Mouse (Mus musculus): ENCODE data around the gene Trappc6a.

Gene Trappc6a

GRCm38 (mm10) chr7:19508150-19508923 is at the start of gene Trappc6a, which contains the start of gene Bloc1s3:
TSS of gene Trappc6a (plus strand) at chr7:19508395.
TSS of gene Bloc1s3 (minus strand) at chr7:19508367.
- peak; percentile 97 for DNase-seq (ENCODE audit: low read depth, low spot score)

- DNase-seq (ENCODE audit: low read depth, low spot score): peak; percentile 79
These were observed 49.5 kb upstream of the Trappc6a start, which contains the start of gene Mark4 for GRCm38 (mm10) chr7:19458591-19459111. TSS of gene Mark4 (minus strand) at chr7:19458821.

GRCm38 (mm10) chr7:19459144-19459870 is 48.9 kb upstream of the Trappc6a start:
- DNase-seq (ENCODE audit: low read depth, low spot score): no peak

GRCm38 (mm10) chr7:19460500-19460899 is 47.7 kb upstream of the Trappc6a start:
- DNase-seq (ENCODE audit: low read depth, low spot score): no peak

- DNase-seq (ENCODE audit: low read depth, low spot score): peak; percentile 67
These were observed 46.7 kb upstream of the Trappc6a start for GRCm38 (mm10) chr7:19461488-19461887.

GRCm38 (mm10) chr7:19462443-19462842 is 45.8 kb upstream of the Trappc6a start:
- no peak for DNase-seq (ENCODE audit: low read depth, low spot score)

GRCm38 (mm10) chr7:19462884-19463381 is 45.3 kb upstream of the Trappc6a start, which contains the start of gene Exoc3l2:
TSS of gene Exoc3l2 (plus strand) at chr7:19463331.
- DNase-seq (ENCODE audit: low read depth, low spot score): no peak

GRCm38 (mm10) chr7:19464367-19465307 is 43.6 kb upstream of the Trappc6a start:
- DNase-seq (ENCODE audit: low read depth, low spot score): no peak

GRCm38 (mm10) chr7:19466602-19467145 is 41.5 kb upstream of the Trappc6a start:
- no peak for DNase-seq (ENCODE audit: low read depth, low spot score)

- DNase-seq (ENCODE audit: low read depth, low spot score): no peak
These were observed 40.6 kb upstream of the Trappc6a start for GRCm38 (mm10) chr7:19467638-19468037.

GRCm38 (mm10) chr7:19468279-19468678 is 39.9 kb upstream of the Trappc6a start:
- no peak for DNase-seq (ENCODE audit: low read depth, low spot score)

- no peak for DNase-seq (ENCODE audit: low read depth, low spot score)
These were observed 38.8 kb upstream of the Trappc6a start for GRCm38 (mm10) chr7:19469404-19469803.

- DNase-seq (ENCODE audit: low read depth, low spot score): no peak
These were observed 37.9 kb upstream of the Trappc6a start for GRCm38 (mm10) chr7:19470308-19470707.

GRCm38 (mm10) chr7:19472403-19472802 is 35.8 kb upstream of the Trappc6a start:
- no peak for DNase-seq (ENCODE audit: low read depth, low spot score)

- DNase-seq (ENCODE audit: low read depth, low spot score): peak; percentile 92
These were observed 34.2 kb upstream of the Trappc6a start for GRCm38 (mm10) chr7:19473875-19474443.

GRCm38 (mm10) chr7:19477084-19477483 is 31.1 kb upstream of the Trappc6a start:
- no peak for DNase-seq (ENCODE audit: low read depth, low spot score)

- no peak for DNase-seq (ENCODE audit: low read depth, low spot score)
These were observed 30.4 kb upstream of the Trappc6a start for GRCm38 (mm10) chr7:19477624-19478384.

GRCm38 (mm10) chr7:19483281-19483680 is 24.9 kb upstream of the Trappc6a start:
- DNase-seq (ENCODE audit: low read depth, low spot score): no peak

GRCm38 (mm10) chr7:19485488-19485887 is 22.7 kb upstream of the Trappc6a start:
- no peak for DNase-seq (ENCODE audit: low read depth, low spot score)

GRCm38 (mm10) chr7:19486549-19486948 is 21.6 kb upstream of the Trappc6a start:
- no peak for DNase-seq (ENCODE audit: low read depth, low spot score)

Measured in brain, adult 2 months (tissue).